Mouse (Mus musculus): Measurements from ENCODE around the gene Gm20431. TPM values are rescaled to one million over a fixed set of nuclear protein-coding genes. Genes with fewer than 3 reads are reported as not detected.
"Not testable (repeated sequence)": the region's sequence is repeated elsewhere in the genome, so short reads cannot be mapped to it uniquely, and the experiment has no call there.

Gene Gm20431
- polyA plus RNA-seq, 1 experiment: 41.0 TPM

- Histone ChIP-seq H3K36me3 (ENCODE audit: control insufficient read depth, insufficient read depth, low read length) (no peaks in the 10 kb centered on the region), H3K4me3 (ENCODE audit: control insufficient read depth, low read depth, low read length) (no peak overlapping the region), H3K27ac (ENCODE audit: control insufficient read depth, insufficient read depth, low read depth, low read length) (no peak overlapping the region), H3K27me3 (ENCODE audit: control insufficient read depth, insufficient read depth, low read length) (no peaks in the 10 kb centered on the region), H3K4me1 (ENCODE audit: control insufficient read depth, insufficient read depth, low read length) (no peaks in the 10 kb centered on the region)
- no peak for TF ChIP-seq POLR2A (IDR thresholded peaks at IDR 0.05; ENCODE audit: control insufficient read depth, low read depth, low read length)
- TF ChIP-seq CTCF (IDR thresholded peaks at IDR 0.05; ENCODE audit: control insufficient read depth, insufficient read depth, insufficient replicate concordance, low read depth, low read length): no peak
Observed at GRCm38 (mm10) chr2:167646411-167646810, 14.9 kb downstream of the Gm20431 start.

GRCm38 (mm10) chr2:167643356-167644052 is 17.8 kb downstream of the Gm20431 start:
- not testable (repeated sequence) for H3K36me3 ChIP-seq (ENCODE audit: control insufficient read depth, insufficient read depth, low read length); H3K27me3 ChIP-seq (ENCODE audit: control insufficient read depth, insufficient read depth, low read length); H3K27ac ChIP-seq (ENCODE audit: control insufficient read depth, insufficient read depth, low read depth, low read length); H3K4me3 ChIP-seq (ENCODE audit: control insufficient read depth, low read depth, low read length); H3K4me1 ChIP-seq (ENCODE audit: control insufficient read depth, insufficient read depth, low read length)

- no peaks in the 10 kb centered on the region for H3K36me3 ChIP-seq (ENCODE audit: control insufficient read depth, insufficient read depth, low read length)
- no peaks in the 10 kb centered on the region for H3K4me1 ChIP-seq (ENCODE audit: control insufficient read depth, insufficient read depth, low read length)
- H3K27me3 ChIP-seq (ENCODE audit: control insufficient read depth, insufficient read depth, low read length): no peaks in the 10 kb centered on the region
- TF ChIP-seq CTCF (IDR thresholded peaks at IDR 0.05; ENCODE audit: control insufficient read depth, insufficient read depth, insufficient replicate concordance, low read depth, low read length) (no peak), POLR2A (IDR thresholded peaks at IDR 0.05; ENCODE audit: control insufficient read depth, low read depth, low read length) (no peak)
- H3K4me3 ChIP-seq (ENCODE audit: control insufficient read depth, low read depth, low read length): no peak overlapping the region
- no peak overlapping the region for H3K27ac ChIP-seq (ENCODE audit: control insufficient read depth, insufficient read depth, low read depth, low read length)
Observed at GRCm38 (mm10) chr2:167642164-167642563, 19.1 kb downstream of the Gm20431 start.

GRCm38 (mm10) chr2:167641337-167641736 is 20.0 kb downstream of the Gm20431 start:
- no peaks in the 10 kb centered on the region for H3K4me1 ChIP-seq (ENCODE audit: control insufficient read depth, insufficient read depth, low read length)
- H3K27me3 ChIP-seq (ENCODE audit: control insufficient read depth, insufficient read depth, low read length): no peaks in the 10 kb centered on the region
- H3K36me3 ChIP-seq (ENCODE audit: control insufficient read depth, insufficient read depth, low read length): no peaks in the 10 kb centered on the region
- no peak overlapping the region for H3K4me3 ChIP-seq (ENCODE audit: control insufficient read depth, low read depth, low read length)
- TF ChIP-seq CTCF (IDR thresholded peaks at IDR 0.05; ENCODE audit: control insufficient read depth, insufficient read depth, insufficient replicate concordance, low read depth, low read length) (peak; percentile 77; the same call in 1 of the 2 replicates), POLR2A (IDR thresholded peaks at IDR 0.05; ENCODE audit: control insufficient read depth, low read depth, low read length) (no peak)
- no peak overlapping the region for H3K27ac ChIP-seq (ENCODE audit: control insufficient read depth, insufficient read depth, low read depth, low read length)

- Histone ChIP-seq H3K4me1 (ENCODE audit: control insufficient read depth, insufficient read depth, low read length) (no peaks in the 10 kb centered on the region), H3K27me3 (ENCODE audit: control insufficient read depth, insufficient read depth, low read length) (no peaks in the 10 kb centered on the region), H3K27ac (ENCODE audit: control insufficient read depth, insufficient read depth, low read depth, low read length) (no peak overlapping the region), H3K4me3 (ENCODE audit: control insufficient read depth, low read depth, low read length) (no peak overlapping the region), H3K36me3 (ENCODE audit: control insufficient read depth, insufficient read depth, low read length) (no peaks in the 10 kb centered on the region)
- TF ChIP-seq CTCF (IDR thresholded peaks at IDR 0.05; ENCODE audit: control insufficient read depth, insufficient read depth, insufficient replicate concordance, low read depth, low read length) (peak; percentile 60; the same call in 1 of the 2 replicates), POLR2A (IDR thresholded peaks at IDR 0.05; ENCODE audit: control insufficient read depth, low read depth, low read length) (no peak)
Observed at GRCm38 (mm10) chr2:167640279-167640678, 21.0 kb downstream of the Gm20431 start.

GRCm38 (mm10) chr2:167634865-167635512 is 26.3 kb downstream of the Gm20431 start:
- TF ChIP-seq POLR2A (IDR thresholded peaks at IDR 0.05; ENCODE audit: control insufficient read depth, low read depth, low read length) (no peak), CTCF (IDR thresholded peaks at IDR 0.05; ENCODE audit: control insufficient read depth, insufficient read depth, insufficient replicate concordance, low read depth, low read length) (no peak)
- no peak overlapping the region; the same call in 1 of the 2 replicates for H3K4me3 ChIP-seq (ENCODE audit: control insufficient read depth, low read depth, low read length)
- no peaks in the 10 kb centered on the region for H3K36me3 ChIP-seq (ENCODE audit: control insufficient read depth, insufficient read depth, low read length)
- H3K4me1 ChIP-seq (ENCODE audit: control insufficient read depth, insufficient read depth, low read length): peaks cover 18% of the 10 kb centered on the region
- no peaks in the 10 kb centered on the region for H3K27me3 ChIP-seq (ENCODE audit: control insufficient read depth, insufficient read depth, low read length)
- H3K27ac ChIP-seq (ENCODE audit: control insufficient read depth, insufficient read depth, low read depth, low read length): no peak overlapping the region

- no peak overlapping the region for H3K27ac ChIP-seq (ENCODE audit: control insufficient read depth, insufficient read depth, low read depth, low read length)
- no peaks in the 10 kb centered on the region for H3K27me3 ChIP-seq (ENCODE audit: control insufficient read depth, insufficient read depth, low read length)
- TF ChIP-seq POLR2A (IDR thresholded peaks at IDR 0.05; ENCODE audit: control insufficient read depth, low read depth, low read length) (no peak), CTCF (IDR thresholded peaks at IDR 0.05; ENCODE audit: control insufficient read depth, insufficient read depth, insufficient replicate concordance, low read depth, low read length) (no peak)
- H3K4me3 ChIP-seq (ENCODE audit: control insufficient read depth, low read depth, low read length): peak overlapping the region; percentile 36; the same call in 1 of the 2 replicates
- H3K4me1 ChIP-seq (ENCODE audit: control insufficient read depth, insufficient read depth, low read length): peaks cover 18% of the 10 kb centered on the region
- no peaks in the 10 kb centered on the region for H3K36me3 ChIP-seq (ENCODE audit: control insufficient read depth, insufficient read depth, low read length)
Observed at GRCm38 (mm10) chr2:167634338-167634770, 26.9 kb downstream of the Gm20431 start.

Data from testis, adult 2 months (tissue).